Mouse (Mus musculus) embryo, embryonic 11.5 days (tissue): ENCODE results near the gene Map3k11.

Experiments used
- DNase-seq: peaks from one replicate; pipeline ENCODE4 v3.0.0-alpha.2; 2012; ENCODE audit warnings: low read depth, low spot score

The Map3k11 gene

GRCm38 (mm10) chr19:5731264-5731978 lies 42.9 kb downstream of the Map3k11 start:
- peak; percentile 92 for DNase-seq

GRCm38 (mm10) chr19:5734325-5734724 lies 45.8 kb downstream of the Map3k11 start:
- no peak for DNase-seq

- DNase-seq, result no peak
Measured at GRCm38 (mm10) chr19:5739446-5739845, 50.9 kb downstream of the Map3k11 start.

GRCm38 (mm10) chr19:5740320-5741317 lies 52.1 kb downstream of the Map3k11 start, which contains the start of gene Ltbp3:
Ltbp3 (plus strand) TSS chr19:5740904.
- no peak for DNase-seq

- no peak for DNase-seq
Measured at GRCm38 (mm10) chr19:5741641-5742240, 53.2 kb downstream of the Map3k11 start.

- no peak for DNase-seq
Measured at GRCm38 (mm10) chr19:5742241-5742641, 53.7 kb downstream of the Map3k11 start.

- no peak for DNase-seq
Measured at GRCm38 (mm10) chr19:5743576-5743975, 55.0 kb downstream of the Map3k11 start.

GRCm38 (mm10) chr19:5745756-5746710 lies 57.5 kb downstream of the Map3k11 start:
- no peak for DNase-seq

GRCm38 (mm10) chr19:5746907-5747363 lies 58.4 kb downstream of the Map3k11 start:
- DNase-seq, result no peak

- no peak for DNase-seq
Measured at GRCm38 (mm10) chr19:5749476-5749875, 60.9 kb downstream of the Map3k11 start.

GRCm38 (mm10) chr19:5750951-5751350 lies 62.4 kb downstream of the Map3k11 start:
- DNase-seq, result no peak

- DNase-seq, result no peak
Measured at GRCm38 (mm10) chr19:5751742-5752141, 63.2 kb downstream of the Map3k11 start.
